Mouse (Mus musculus): Measurements from ENCODE around the gene Rbm34. TPM values are rescaled to one million over a fixed set of nuclear protein-coding genes. Genes with fewer than 3 reads are reported as not detected.

The Rbm34 gene
- total RNA-seq, 2 experiments from 2014 or later: 17.4 to 19.5 TPM

Other genes with a start within 250 kb of the Rbm34 start
- gene Tomm20, start 25.2 kb downstream of the Rbm34 start, total RNA-seq (2021): 100 to 1,000 TPM; 186 to 197 TPM
- gene Pard3, start 92.8 kb upstream of the Rbm34 start, total RNA-seq (2021): 10 to 100 TPM; 26.2 to 27.8 TPM